Mouse (Mus musculus): ENCODE data around the gene Pdlim4. TPM values are rescaled to one million over a fixed set of nuclear protein-coding genes. Genes with fewer than 3 reads are reported as not detected.

Pdlim4 gene
- polyA plus RNA-seq, 1 experiment from 2014 or later, result 38.4 TPM

GRCm38 (mm10) chr11:54085816-54086215, 17.0 kb upstream of the Pdlim4 start:
- H3K27ac ChIP-seq (ENCODE audit: low read depth, low read length), result no peak overlapping the region
- 62% methylated on average over 5 of the region's 5 CpGs for WGBS
- no peak overlapping the region for H3K4me3 ChIP-seq (ENCODE audit: low read depth, low read length)
- H3K27me3 ChIP-seq (ENCODE audit: control insufficient read depth, insufficient read depth, low read length), result no peaks in the 10 kb centered on the region
- no peak overlapping the region for H3K4me2 ChIP-seq
- DNase-seq (ENCODE audit: low spot score, missing footprints) (no peak), ATAC-seq (ENCODE audit: low FRiP score) (no peak)
- no peaks in the 10 kb centered on the region for H3K36me3 ChIP-seq (ENCODE audit: control insufficient read depth, insufficient read depth, low read length)
- H3K4me1 ChIP-seq (ENCODE audit: control insufficient read depth, insufficient read depth, low read length), result no peaks in the 10 kb centered on the region
- no peak overlapping the region for H3K9ac ChIP-seq (ENCODE audit: low read length)
- H3K9me3 ChIP-seq (ENCODE audit: control insufficient read depth, low read length), result no peaks in the 10 kb centered on the region

GRCm38 (mm10) chr11:54084976-54085375, 16.2 kb upstream of the Pdlim4 start:
- H3K9ac ChIP-seq (ENCODE audit: low read length), result no peak overlapping the region
- no peak overlapping the region for H3K4me2 ChIP-seq
- no peaks in the 10 kb centered on the region for H3K4me1 ChIP-seq (ENCODE audit: control insufficient read depth, insufficient read depth, low read length)
- no peak overlapping the region for H3K27ac ChIP-seq (ENCODE audit: low read depth, low read length)
- no peaks in the 10 kb centered on the region for H3K9me3 ChIP-seq (ENCODE audit: control insufficient read depth, low read length)
- ATAC-seq (ENCODE audit: low FRiP score) (no peak), DNase-seq (ENCODE audit: low spot score, missing footprints) (no peak)
- 75% methylated on average over 1 of the region's 1 CpGs for WGBS
- H3K27me3 ChIP-seq (ENCODE audit: control insufficient read depth, insufficient read depth, low read length), result no peaks in the 10 kb centered on the region
- no peak overlapping the region for H3K4me3 ChIP-seq (ENCODE audit: low read depth, low read length)
- no peaks in the 10 kb centered on the region for H3K36me3 ChIP-seq (ENCODE audit: control insufficient read depth, insufficient read depth, low read length)

- H3K9ac ChIP-seq (ENCODE audit: low read length), result no peak overlapping the region
- no peaks in the 10 kb centered on the region for H3K27me3 ChIP-seq (ENCODE audit: control insufficient read depth, insufficient read depth, low read length)
- no peak for DNase-seq (ENCODE audit: low spot score, missing footprints)
- WGBS, result 92% methylated on average over 5 of the region's 5 CpGs
- no peak for ATAC-seq (ENCODE audit: low FRiP score)
- no peaks in the 10 kb centered on the region for H3K36me3 ChIP-seq (ENCODE audit: control insufficient read depth, insufficient read depth, low read length)
- no peak overlapping the region for H3K4me2 ChIP-seq
- H3K4me1 ChIP-seq (ENCODE audit: control insufficient read depth, insufficient read depth, low read length), result no peaks in the 10 kb centered on the region
- no peaks in the 10 kb centered on the region for H3K9me3 ChIP-seq (ENCODE audit: control insufficient read depth, low read length)
- no peak overlapping the region for H3K4me3 ChIP-seq (ENCODE audit: low read depth, low read length)
- H3K27ac ChIP-seq (ENCODE audit: low read depth, low read length), result no peak overlapping the region
Measured at GRCm38 (mm10) chr11:54082725-54083124, 13.9 kb upstream of the Pdlim4 start.

GRCm38 (mm10) chr11:54080435-54080834, 11.6 kb upstream of the Pdlim4 start:
- no peaks in the 10 kb centered on the region for H3K36me3 ChIP-seq (ENCODE audit: control insufficient read depth, insufficient read depth, low read length)
- H3K4me2 ChIP-seq, result no peak overlapping the region
- no peak overlapping the region for H3K4me3 ChIP-seq (ENCODE audit: low read depth, low read length)
- no peak for DNase-seq (ENCODE audit: low spot score, missing footprints)
- H3K4me1 ChIP-seq (ENCODE audit: control insufficient read depth, insufficient read depth, low read length), result no peaks in the 10 kb centered on the region
- WGBS, result 44% methylated on average over 7 of the region's 7 CpGs
- H3K9me3 ChIP-seq (ENCODE audit: control insufficient read depth, low read length), result no peaks in the 10 kb centered on the region
- no peak for ATAC-seq (ENCODE audit: low FRiP score)
- H3K9ac ChIP-seq (ENCODE audit: low read length), result no peak overlapping the region
- H3K27ac ChIP-seq (ENCODE audit: low read depth, low read length), result no peak overlapping the region
- no peaks in the 10 kb centered on the region for H3K27me3 ChIP-seq (ENCODE audit: control insufficient read depth, insufficient read depth, low read length)

- Histone ChIP-seq H3K4me2 (no peak overlapping the region), H3K27ac (ENCODE audit: low read depth, low read length) (no peak overlapping the region), H3K27me3 (ENCODE audit: control insufficient read depth, insufficient read depth, low read length) (no peaks in the 10 kb centered on the region), H3K9ac (ENCODE audit: low read length) (no peak overlapping the region), H3K9me3 (ENCODE audit: control insufficient read depth, low read length) (no peaks in the 10 kb centered on the region), H3K4me3 (ENCODE audit: low read depth, low read length) (no peak overlapping the region), H3K4me1 (ENCODE audit: control insufficient read depth, insufficient read depth, low read length) (no peaks in the 10 kb centered on the region), H3K36me3 (ENCODE audit: control insufficient read depth, insufficient read depth, low read length) (no peaks in the 10 kb centered on the region)
- ATAC-seq (ENCODE audit: low FRiP score) (no peak), DNase-seq (ENCODE audit: low spot score, missing footprints) (no peak)
- 94% methylated on average over 1 of the region's 1 CpGs for WGBS
Measured at GRCm38 (mm10) chr11:54076101-54076500, 7.3 kb upstream of the Pdlim4 start.

GRCm38 (mm10) chr11:54075353-54075752, 6.5 kb upstream of the Pdlim4 start:
- H3K9ac ChIP-seq (ENCODE audit: low read length), result no peak overlapping the region
- no peak overlapping the region for H3K27ac ChIP-seq (ENCODE audit: low read depth, low read length)
- H3K4me2 ChIP-seq, result no peak overlapping the region
- H3K36me3 ChIP-seq (ENCODE audit: control insufficient read depth, insufficient read depth, low read length), result no peaks in the 10 kb centered on the region
- H3K9me3 ChIP-seq (ENCODE audit: control insufficient read depth, low read length), result no peaks in the 10 kb centered on the region
- H3K4me3 ChIP-seq (ENCODE audit: low read depth, low read length), result no peak overlapping the region
- no peaks in the 10 kb centered on the region for H3K27me3 ChIP-seq (ENCODE audit: control insufficient read depth, insufficient read depth, low read length)
- no peaks in the 10 kb centered on the region for H3K4me1 ChIP-seq (ENCODE audit: control insufficient read depth, insufficient read depth, low read length)
- 61% methylated on average over 6 of the region's 6 CpGs for WGBS
- no peak for DNase-seq (ENCODE audit: low spot score, missing footprints)
- no peak for ATAC-seq (ENCODE audit: low FRiP score)

GRCm38 (mm10) chr11:54073291-54073690, 4.5 kb upstream of the Pdlim4 start:
- no peak for DNase-seq (ENCODE audit: low spot score, missing footprints)
- Histone ChIP-seq H3K27ac (ENCODE audit: low read depth, low read length) (no peak overlapping the region), H3K36me3 (ENCODE audit: control insufficient read depth, insufficient read depth, low read length) (no peaks in the 10 kb centered on the region), H3K9me3 (ENCODE audit: control insufficient read depth, low read length) (no peaks in the 10 kb centered on the region), H3K4me3 (ENCODE audit: low read depth, low read length) (no peak overlapping the region), H3K27me3 (ENCODE audit: control insufficient read depth, insufficient read depth, low read length) (no peaks in the 10 kb centered on the region), H3K9ac (ENCODE audit: low read length) (no peak overlapping the region), H3K4me2 (no peak overlapping the region), H3K4me1 (ENCODE audit: control insufficient read depth, insufficient read depth, low read length) (no peaks in the 10 kb centered on the region; the same call in 1 of the 2 replicates)
- no peak for ATAC-seq (ENCODE audit: low FRiP score)
- WGBS, result 36% methylated on average over 4 of the region's 4 CpGs

GRCm38 (mm10) chr11:54071726-54072445, 3.1 kb upstream of the Pdlim4 start:
- ATAC-seq (ENCODE audit: low FRiP score) (no peak), DNase-seq (ENCODE audit: low spot score, missing footprints) (peak; percentile 41)
- Histone ChIP-seq H3K36me3 (ENCODE audit: control insufficient read depth, insufficient read depth, low read length) (no peaks in the 10 kb centered on the region), H3K4me1 (ENCODE audit: control insufficient read depth, insufficient read depth, low read length) (peaks cover 8% of the 10 kb centered on the region), H3K9me3 (ENCODE audit: control insufficient read depth, low read length) (no peaks in the 10 kb centered on the region), H3K27ac (ENCODE audit: low read depth, low read length) (no peak overlapping the region), H3K9ac (ENCODE audit: low read length) (no peak overlapping the region), H3K4me2 (no peak overlapping the region), H3K4me3 (ENCODE audit: low read depth, low read length) (no peak overlapping the region), H3K27me3 (ENCODE audit: control insufficient read depth, insufficient read depth, low read length) (peaks cover 4% of the 10 kb centered on the region; the same call in 1 of the 2 replicates)
- 89% methylated on average over 5 of the region's 5 CpGs for WGBS

GRCm38 (mm10) chr11:54067996-54068519, 756 bp downstream of the Pdlim4 start:
- Histone ChIP-seq H3K9me3 (ENCODE audit: control insufficient read depth, low read length) (no peaks in the 10 kb centered on the region), H3K27me3 (ENCODE audit: control insufficient read depth, insufficient read depth, low read length) (peaks cover 4% of the 10 kb centered on the region; the same call in 1 of the 2 replicates), H3K9ac (ENCODE audit: low read length) (peak overlapping the region; percentile 56), H3K4me3 (ENCODE audit: low read depth, low read length) (peak overlapping the region; percentile 51), H3K27ac (ENCODE audit: low read depth, low read length) (no peak overlapping the region), H3K36me3 (ENCODE audit: control insufficient read depth, insufficient read depth, low read length) (no peaks in the 10 kb centered on the region), H3K4me1 (ENCODE audit: control insufficient read depth, insufficient read depth, low read length) (peaks cover 9% of the 10 kb centered on the region), H3K4me2 (peak overlapping the region; percentile 79)
- ATAC-seq (ENCODE audit: low FRiP score) (peak; percentile 4; the same call in 1 of the 2 replicates), DNase-seq (ENCODE audit: low spot score, missing footprints) (peak; percentile 90)
- WGBS, result 34% methylated on average over 4 of the region's 4 CpGs

All from midbrain, embryonic 11.5 days (tissue).